Comparison of ENCODE assay signal across 22 mouse cellular contexts in the genomic region with DNA sequence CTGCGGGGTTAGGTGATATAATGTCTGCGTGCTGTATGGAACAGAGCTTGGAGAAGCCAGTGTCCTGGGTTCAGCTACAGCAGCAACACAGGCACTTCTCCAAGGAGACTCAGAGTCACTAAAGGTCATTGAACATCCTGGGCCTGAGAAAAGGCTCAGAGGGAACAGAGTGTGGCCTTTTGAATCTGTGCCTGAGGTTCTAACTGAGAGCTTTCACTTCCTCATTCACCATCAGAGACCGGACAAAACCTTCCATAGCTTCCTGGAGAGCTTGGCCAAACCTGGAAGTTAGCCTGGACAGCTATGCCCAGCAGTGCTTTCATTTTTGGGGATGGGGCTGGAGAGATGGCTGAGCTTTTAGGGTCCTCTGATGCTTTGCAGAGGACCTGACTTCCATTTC. TPM values are rescaled to one million over a fixed set of nuclear protein-coding genes. Genes with fewer than 3 reads are reported as not detected.
DNase-seq lines count a peak whose midpoint lies in the region; ATAC-seq and TF ChIP-seq lines count a peak whose summit lies in the region.
"Had no signal": no experiment of that assay in that cellular context is flagged by ENCODE, and none has a peak within 500 bp of the region (broad histone marks: within the 10 kb centered on the region; RNA-seq: fewer than 3 reads in every experiment).

No protein-coding gene starts in this region.

- H3K4me2 ChIP-seq in lung, postnatal 0 days (replicated peaks; ENCODE audit: low read depth, low read length) = no peak overlapping the region
- H3K4me2 ChIP-seq in liver, embryonic 14.5 days (ENCODE audit: low read depth) = peak overlapping the region; percentile 58
- H3K4me2 ChIP-seq in midbrain, embryonic 11.5 days = no peak overlapping the region
- H3K4me2 ChIP-seq: hindbrain, embryonic 15.5 days; limb, embryonic 15.5 days had no signal

- H3K36me3 ChIP-seq in lung, postnatal 0 days (ENCODE audit: insufficient read depth, low read length) = no peaks in the 10 kb centered on the region
- no peaks in the 10 kb centered on the region for H3K36me3 ChIP-seq in liver, embryonic 14.5 days (replicated peaks; ENCODE audit: control insufficient read depth, insufficient read depth, low read depth)
- no peaks in the 10 kb centered on the region for H3K36me3 ChIP-seq in midbrain, embryonic 11.5 days (ENCODE audit: control insufficient read depth, insufficient read depth, low read length)
- H3K36me3 ChIP-seq: embryonic facial prominence, embryonic 10.5 days; hindbrain, embryonic 15.5 days; limb, embryonic 15.5 days had no signal

- no peaks in the 10 kb centered on the region for H3K4me1 ChIP-seq in lung, postnatal 0 days (ENCODE audit: insufficient read depth, low read depth, low read length)
- H3K4me1 ChIP-seq in bone marrow, adult 2 months (ENCODE audit: control insufficient read depth, insufficient read depth, low read length) = peaks cover 5% of the 10 kb centered on the region
- H3K4me1 ChIP-seq in liver, embryonic 14.5 days (replicated peaks; ENCODE audit: control insufficient read depth in 2 of 2, insufficient read depth in 2 of 2, low read length in 1 of 2) = peaks cover 25 to 35% of the 10 kb centered on the region in 2 experiments
- no peaks in the 10 kb centered on the region for H3K4me1 ChIP-seq in midbrain, embryonic 11.5 days (ENCODE audit: control insufficient read depth, insufficient read depth, low read length)
- H3K4me1 ChIP-seq: embryonic facial prominence, embryonic 10.5 days; hindbrain, embryonic 15.5 days had no signal

- no peak for TF ChIP-seq CTCF in lung, postnatal 0 days (IDR thresholded peaks at IDR 0.05)
- TF ChIP-seq CTCF in bone marrow, adult 2 months (IDR thresholded peaks at IDR 0.05; ENCODE audit: control insufficient read depth, insufficient read depth, low read length) = no peak
- TF ChIP-seq CTCF in liver, embryonic 14.5 days (IDR thresholded peaks at IDR 0.05; ENCODE audit: low read depth) = no peak

- H3K9ac ChIP-seq in lung, postnatal 0 days (replicated peaks; ENCODE audit: low read depth) = no peak overlapping the region
- H3K9ac ChIP-seq in liver, embryonic 14.5 days (replicated peaks) = peak overlapping the region; percentile 28
- H3K9ac ChIP-seq in midbrain, embryonic 11.5 days (ENCODE audit: low read length) = no peak overlapping the region
- H3K9ac ChIP-seq: hindbrain, embryonic 15.5 days; limb, embryonic 15.5 days had no signal

- no peaks in the 10 kb centered on the region for H3K9me3 ChIP-seq in lung, postnatal 0 days (ENCODE audit: low read length)
- no peaks in the 10 kb centered on the region for H3K9me3 ChIP-seq in liver, embryonic 14.5 days (ENCODE audit: control insufficient read depth, low read length)
- H3K9me3 ChIP-seq in midbrain, embryonic 11.5 days (ENCODE audit: control insufficient read depth, low read length) = no peaks in the 10 kb centered on the region
- H3K9me3 ChIP-seq: embryonic facial prominence, embryonic 10.5 days; hindbrain, embryonic 15.5 days; limb, embryonic 15.5 days had no signal

- ATAC-seq in lung, postnatal 0 days = no peak
- ATAC-seq in liver, embryonic 14.5 days (ENCODE audit: insufficient read depth) = no peak
- peak; percentile 37; the same call in 1 of the 2 replicates for ATAC-seq in neutrophil, adult 5-6 weeks (ENCODE audit: extremely low read depth, insufficient number of reproducible peaks, low FRiP score, poor library complexity, severe bottlenecking)
- no peak for ATAC-seq in activated CD4-positive, CD25-positive, alpha-beta regulatory T cell, adult 4 months
- ATAC-seq in midbrain, embryonic 11.5 days (ENCODE audit: low FRiP score) = no peak
- ATAC-seq: forebrain, embryonic 14.5 days had no signal

- H3K27me3 ChIP-seq in lung, postnatal 0 days (replicated peaks; ENCODE audit: insufficient read depth, low read length) = no peaks in the 10 kb centered on the region
- H3K27me3 ChIP-seq in liver, embryonic 14.5 days (ENCODE audit: control insufficient read depth, insufficient read depth, low read length) = no peaks in the 10 kb centered on the region; the same call in 1 of the 2 replicates
- H3K27me3 ChIP-seq in midbrain, embryonic 11.5 days (ENCODE audit: control insufficient read depth, insufficient read depth, low read length) = no peaks in the 10 kb centered on the region
- H3K27me3 ChIP-seq: hindbrain, embryonic 15.5 days; limb, embryonic 15.5 days had no signal

- TF ChIP-seq POLR2A in bone marrow, adult 2 months (IDR thresholded peaks at IDR 0.05; ENCODE audit: borderline replicate concordance, control insufficient read depth, low read depth, low read length) = no peak

- no peak overlapping the region for H3K4me3 ChIP-seq in lung, postnatal 0 days (ENCODE audit: low read depth, low read length)
- no peak overlapping the region for H3K4me3 ChIP-seq in bone marrow, adult 2 months (replicated peaks; ENCODE audit: control insufficient read depth, low read depth, low read length)
- no peak overlapping the region for H3K4me3 ChIP-seq in liver, embryonic 14.5 days (ENCODE audit: insufficient read depth in 1 of 2, low read depth in 2 of 2, low read length in 2 of 2)
- no peak overlapping the region for H3K4me3 ChIP-seq in midbrain, embryonic 11.5 days (ENCODE audit: low read depth, low read length)
- H3K4me3 ChIP-seq: embryonic facial prominence, embryonic 10.5 days; heart, adult 2 months; hindbrain, embryonic 15.5 days; limb, embryonic 15.5 days had no signal

- no peak for TF ChIP-seq EP300 in lung, postnatal 0 days (IDR thresholded peaks at IDR 0.05)
- no peak for TF ChIP-seq EP300 in liver, embryonic 14.5 days (IDR thresholded peaks at IDR 0.05; ENCODE audit: low read depth)

- no peak overlapping the region for H3K27ac ChIP-seq in lung, postnatal 0 days (ENCODE audit: low read length)
- peak overlapping the region; percentile 90 for H3K27ac ChIP-seq in bone marrow, adult 2 months (ENCODE audit: control insufficient read depth, insufficient read depth, low read depth, low read length, poor library complexity)
- peak overlapping the region; percentile 76 for H3K27ac ChIP-seq in liver, embryonic 14.5 days
- no peak overlapping the region for H3K27ac ChIP-seq in midbrain, embryonic 11.5 days (ENCODE audit: low read depth, low read length)
- H3K27ac ChIP-seq: embryonic facial prominence, embryonic 10.5 days; heart, adult 2 months; hindbrain, embryonic 15.5 days; limb, embryonic 15.5 days had no signal

- WGBS in lung, postnatal 0 days = 87% methylated on average over 3 of the region's 3 CpGs
- 47% methylated on average over 3 of the region's 3 CpGs for WGBS in bone marrow, adult 2 months
- 71% methylated on average over 3 of the region's 3 CpGs for WGBS in liver, embryonic 14.5 days (ENCODE audit: insufficient replicate concordance)
- WGBS in midbrain, embryonic 11.5 days = 83% methylated on average over 3 of the region's 3 CpGs

- peak; percentile 32 for DNase-seq in lung, postnatal 0 days (ENCODE audit: low spot score)
- DNase-seq in lung, postnatal 10 days = no peak
- no peak for DNase-seq in liver, embryonic 14.5 days (ENCODE audit: low read depth in 3 of 3, low spot score in 3 of 3)
- DNase-seq in kidney, postnatal 14 days = no peak
- no peak for DNase-seq in midbrain, embryonic 11.5 days (ENCODE audit: low spot score, missing footprints)
- DNase-seq: adrenal gland, adult 8-10 months; cerebellum, adult 11-12 months; cerebellum, postnatal 25 days; heart, adult 2 months; kidney, adult 2 months; kidney, postnatal 25 days; layer of hippocampus, adult 9-11 months; midbrain, embryonic 14.5 days; right cerebral cortex, adult 18-20 months; thymus, postnatal 36 days had no signal

RNA-seq across cellular contexts. Expression of a gene that starts 8.5 kb away (rescaled TPM):
- 1.2 TPM in 2 replicates for polyA plus RNA-seq in lung, postnatal 0 days (2015; fragmentation: Nextera tagmentation; extraction: Ambion mirVana)
- polyA plus RNA-seq in bone marrow, adult 2 months (2011; ENCODE audit: insufficient read depth, insufficient read length, low replicate concordance, missing spikeins) = 4.4 and 11.8 TPM in 2 replicates
- polyA plus RNA-seq in liver, embryonic 14.5 days (2012; rRNA removed) = 0.36 and 0.47 TPM in 2 replicates
- 0.73 and 0.84 TPM in 2 replicates for polyA plus RNA-seq in liver, embryonic 14.5 days (2014; fragmentation: Nextera tagmentation; extraction: Ambion mirVana)
- total RNA-seq in neutrophil, adult 5-6 weeks (2017) = 32.4 and 33.1 TPM in 2 replicates
- 10 to 100 TPM; 52.5 to 78.9 TPM for polyA plus RNA-seq in activated CD4-positive, CD25-positive, alpha-beta regulatory T cell, adult 4 months (2017; shearing (Covaris generic))
- polyA plus RNA-seq in midbrain, embryonic 11.5 days (2014; fragmentation: Nextera tagmentation; extraction: Ambion mirVana) = 0.04 TPM in 1 of 2 replicates, not detected in the other

RNA-seq across cellular contexts. Expression of a gene that starts 23.9 kb away (rescaled TPM):
- 3.9 and 5.5 TPM in 2 replicates for polyA plus RNA-seq in lung, postnatal 0 days (2015; fragmentation: Nextera tagmentation; extraction: Ambion mirVana)
- polyA plus RNA-seq in bone marrow, adult 2 months (2011; ENCODE audit: insufficient read depth, insufficient read length, low replicate concordance, missing spikeins) = 0.84 and 5.2 TPM in 2 replicates
- polyA plus RNA-seq in liver, embryonic 14.5 days (2012; rRNA removed) = 0.15 and 0.16 TPM in 2 replicates
- 0.30 and 0.55 TPM in 2 replicates for polyA plus RNA-seq in liver, embryonic 14.5 days (2014; fragmentation: Nextera tagmentation; extraction: Ambion mirVana)
- 2.7 and 5.6 TPM in 2 replicates for total RNA-seq in neutrophil, adult 5-6 weeks (2017)
- 10 to 100 TPM in 1 of 2 experiments, 1 to 10 TPM in 1; 8.6 to 10.2 TPM for polyA plus RNA-seq in activated CD4-positive, CD25-positive, alpha-beta regulatory T cell, adult 4 months (2017; shearing (Covaris generic))
- polyA plus RNA-seq in midbrain, embryonic 11.5 days (2014; fragmentation: Nextera tagmentation; extraction: Ambion mirVana) = 7.1 and 9.2 TPM in 2 replicates

RNA-seq across cellular contexts. Expression of a gene that starts 49.9 kb away (rescaled TPM):
- 5.0 and 11.4 TPM in 2 replicates for polyA plus RNA-seq in lung, postnatal 0 days (2015; fragmentation: Nextera tagmentation; extraction: Ambion mirVana)
- polyA plus RNA-seq in bone marrow, adult 2 months (2011; ENCODE audit: insufficient read depth, insufficient read length, low replicate concordance, missing spikeins) = 55.3 and 57.2 TPM in 2 replicates
- 8.1 and 9.5 TPM in 2 replicates for polyA plus RNA-seq in liver, embryonic 14.5 days (2012; rRNA removed)
- polyA plus RNA-seq in liver, embryonic 14.5 days (2014; fragmentation: Nextera tagmentation; extraction: Ambion mirVana) = 11.5 and 13.8 TPM in 2 replicates
- total RNA-seq in neutrophil, adult 5-6 weeks (2017) = 2.8 TPM in 1 of 2 replicates, not detected in the other
- 10 to 100 TPM in 1 of 2 experiments, 1 to 10 TPM in 1; 6.7 to 10.3 TPM for polyA plus RNA-seq in activated CD4-positive, CD25-positive, alpha-beta regulatory T cell, adult 4 months (2017; shearing (Covaris generic))
- 1.1 and 1.4 TPM in 2 replicates for polyA plus RNA-seq in midbrain, embryonic 11.5 days (2014; fragmentation: Nextera tagmentation; extraction: Ambion mirVana)

Comparison
In these comparisons a context has a peak if more than half of its experiments do, and no peak if none do; other contexts are left out.
1. H3K27ac ChIP-seq: peak in bone marrow, adult 2 months (single experiment) and liver, embryonic 14.5 days (single experiment); none in lung, postnatal 0 days (single experiment) and midbrain, embryonic 11.5 days (single experiment).